Mouse (Mus musculus): ENCODE data around the gene Erbin. TPM values are rescaled to one million over a fixed set of nuclear protein-coding genes. Genes with fewer than 3 reads are reported as not detected.

Gene Erbin
- polyA plus RNA-seq, 1 experiment from 2014 or later = 18.3 TPM

GRCm38 (mm10) chr13:103870117-103870516 is 50.2 kb downstream of the Erbin start:
- Histone ChIP-seq H3K4me1 (replicated peaks) (peaks cover 3% of the 10 kb centered on the region; the same call in 1 of the 2 replicates), H3K4me2 (no peak overlapping the region), H3K9ac (no peak overlapping the region), H3K36me3 (peaks cover 4% of the 10 kb centered on the region; the same call in 1 of the 2 replicates), H3K4me3 (no peak overlapping the region), H3K9me3 (replicated peaks) (no peaks in the 10 kb centered on the region), H3K27me3 (replicated peaks) (no peaks in the 10 kb centered on the region), H3K27ac (ENCODE audit: poor library complexity, severe bottlenecking) (no peak overlapping the region)
- no peak for ATAC-seq (ENCODE audit: insufficient number of reproducible peaks, low FRiP score)
- WGBS = 88% methylated on average over 1 of the region's 1 CpGs

DNA sequence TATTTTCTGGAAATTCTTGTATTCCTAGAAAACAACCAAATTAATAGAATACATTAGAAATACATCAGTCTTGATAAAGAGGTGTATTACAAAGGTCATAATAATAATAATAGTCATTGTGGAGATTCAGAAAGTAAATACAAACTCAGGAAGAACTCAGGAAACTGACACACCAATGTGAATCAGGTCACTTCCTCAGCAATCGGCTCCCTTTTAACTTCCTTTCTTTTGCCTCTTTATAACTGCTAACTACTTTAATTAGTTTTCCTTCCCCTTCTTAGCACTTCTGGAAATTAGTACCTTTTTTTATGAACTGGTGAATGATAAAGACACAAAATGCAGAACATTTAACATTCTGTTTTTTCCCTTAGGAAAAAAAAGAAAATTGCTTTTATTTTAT is 51.4 kb downstream of the Erbin start:
- Histone ChIP-seq H3K4me1 (replicated peaks) (peaks cover 3% of the 10 kb centered on the region; the same call in 1 of the 2 replicates), H3K9ac (no peak overlapping the region), H3K4me2 (no peak overlapping the region), H3K27ac (ENCODE audit: poor library complexity, severe bottlenecking) (no peak overlapping the region), H3K27me3 (replicated peaks) (no peaks in the 10 kb centered on the region), H3K9me3 (replicated peaks) (no peaks in the 10 kb centered on the region), H3K36me3 (peaks cover 10% of the 10 kb centered on the region), H3K4me3 (no peak overlapping the region)
- 48% methylated on average over 1 of the region's 1 CpGs for WGBS
- ATAC-seq (ENCODE audit: insufficient number of reproducible peaks, low FRiP score) = no peak

- WGBS = 85% methylated on average over 4 of the region's 4 CpGs
- no peak overlapping the region for H3K9ac ChIP-seq
Observed at GRCm38 (mm10) chr13:103862041-103862440, 58.3 kb downstream of the Erbin start.

GRCm38 (mm10) chr13:103859041-103859440 is 61.3 kb downstream of the Erbin start:
- Histone ChIP-seq H3K36me3 (peaks cover 21% of the 10 kb centered on the region), H3K4me1 (replicated peaks) (no peaks in the 10 kb centered on the region), H3K9me3 (replicated peaks) (no peaks in the 10 kb centered on the region), H3K27me3 (replicated peaks) (no peaks in the 10 kb centered on the region), H3K4me2 (no peak overlapping the region), H3K9ac (no peak overlapping the region), H3K4me3 (no peak overlapping the region), H3K27ac (ENCODE audit: poor library complexity, severe bottlenecking) (no peak overlapping the region)
- WGBS = 58% methylated on average over 2 of the region's 2 CpGs
- ATAC-seq (ENCODE audit: insufficient number of reproducible peaks, low FRiP score) = no peak

More at GRCm38 (mm10) chr13:103862041-103862440, 58.3 kb downstream of the Erbin start:
- no peaks in the 10 kb centered on the region for H3K4me1 ChIP-seq (replicated peaks)
- H3K27ac ChIP-seq (ENCODE audit: poor library complexity, severe bottlenecking) = no peak overlapping the region
- H3K27me3 ChIP-seq (replicated peaks) = no peaks in the 10 kb centered on the region
- H3K36me3 ChIP-seq = peaks cover 18% of the 10 kb centered on the region
- no peak overlapping the region for H3K4me2 ChIP-seq
- H3K9me3 ChIP-seq (replicated peaks) = no peaks in the 10 kb centered on the region
- no peak overlapping the region for H3K4me3 ChIP-seq
- no peak for ATAC-seq (ENCODE audit: insufficient number of reproducible peaks, low FRiP score)

GRCm38 (mm10) chr13:103847614-103848013 is 72.7 kb downstream of the Erbin start:
- Histone ChIP-seq H3K4me3 (no peak overlapping the region), H3K36me3 (peaks cover 34% of the 10 kb centered on the region), H3K4me2 (no peak overlapping the region), H3K4me1 (replicated peaks) (no peaks in the 10 kb centered on the region), H3K9ac (no peak overlapping the region), H3K27ac (ENCODE audit: poor library complexity, severe bottlenecking) (no peak overlapping the region), H3K9me3 (replicated peaks) (no peaks in the 10 kb centered on the region), H3K27me3 (replicated peaks) (no peaks in the 10 kb centered on the region)
- 86% methylated on average over 2 of the region's 2 CpGs for WGBS
- no peak for ATAC-seq (ENCODE audit: insufficient number of reproducible peaks, low FRiP score)

- H3K27ac ChIP-seq (ENCODE audit: poor library complexity, severe bottlenecking) = no peak overlapping the region
- no peak overlapping the region for H3K4me2 ChIP-seq
- ATAC-seq (ENCODE audit: insufficient number of reproducible peaks, low FRiP score) = no peak
- peaks cover 48% of the 10 kb centered on the region for H3K36me3 ChIP-seq
- H3K9ac ChIP-seq = no peak overlapping the region
- 80% methylated on average over 5 of the region's 5 CpGs for WGBS
- H3K9me3 ChIP-seq (replicated peaks) = no peaks in the 10 kb centered on the region
- H3K4me1 ChIP-seq (replicated peaks) = no peaks in the 10 kb centered on the region; the same call in 1 of the 2 replicates
- no peak overlapping the region for H3K4me3 ChIP-seq
- no peaks in the 10 kb centered on the region for H3K27me3 ChIP-seq (replicated peaks)
Observed at GRCm38 (mm10) chr13:103841287-103842201, 78.8 kb downstream of the Erbin start.

- H3K36me3 ChIP-seq = peaks cover 51% of the 10 kb centered on the region
- H3K27ac ChIP-seq (ENCODE audit: poor library complexity, severe bottlenecking) = no peak overlapping the region
- no peak for ATAC-seq (ENCODE audit: insufficient number of reproducible peaks, low FRiP score)
- H3K4me1 ChIP-seq (replicated peaks) = no peaks in the 10 kb centered on the region; the same call in 1 of the 2 replicates
- no peaks in the 10 kb centered on the region for H3K27me3 ChIP-seq (replicated peaks)
- WGBS = 86% methylated on average over 2 of the region's 2 CpGs
- H3K9me3 ChIP-seq (replicated peaks) = no peaks in the 10 kb centered on the region
- no peak overlapping the region for H3K4me2 ChIP-seq
- no peak overlapping the region for H3K9ac ChIP-seq
- H3K4me3 ChIP-seq = no peak overlapping the region
Observed at GRCm38 (mm10) chr13:103838619-103839018, 81.7 kb downstream of the Erbin start.

GRCm38 (mm10) chr13:103829623-103830135 is 90.6 kb downstream of the Erbin start:
- Histone ChIP-seq H3K27ac (ENCODE audit: poor library complexity, severe bottlenecking) (no peak overlapping the region), H3K4me3 (no peak overlapping the region), H3K4me1 (replicated peaks) (no peaks in the 10 kb centered on the region), H3K27me3 (replicated peaks) (no peaks in the 10 kb centered on the region), H3K36me3 (peaks cover 34% of the 10 kb centered on the region), H3K9ac (no peak overlapping the region), H3K9me3 (replicated peaks) (no peaks in the 10 kb centered on the region), H3K4me2 (no peak overlapping the region)
- ATAC-seq (ENCODE audit: insufficient number of reproducible peaks, low FRiP score) = no peak
- 87% methylated on average over 2 of the region's 2 CpGs for WGBS

- no peak overlapping the region for H3K9ac ChIP-seq
- no peak overlapping the region for H3K4me3 ChIP-seq
- no peaks in the 10 kb centered on the region for H3K27me3 ChIP-seq (replicated peaks)
- 90% methylated on average over 1 of the region's 1 CpGs for WGBS
- no peak overlapping the region for H3K27ac ChIP-seq (ENCODE audit: poor library complexity, severe bottlenecking)
- ATAC-seq (ENCODE audit: insufficient number of reproducible peaks, low FRiP score) = no peak
- H3K36me3 ChIP-seq = peaks cover 24% of the 10 kb centered on the region
- peaks cover 3% of the 10 kb centered on the region for H3K4me1 ChIP-seq (replicated peaks)
- H3K9me3 ChIP-seq (replicated peaks) = no peaks in the 10 kb centered on the region
- no peak overlapping the region for H3K4me2 ChIP-seq
Observed at GRCm38 (mm10) chr13:103822270-103822669, 98.0 kb downstream of the Erbin start.

- no peak overlapping the region for H3K4me3 ChIP-seq
- no peak for ATAC-seq (ENCODE audit: insufficient number of reproducible peaks, low FRiP score)
- H3K36me3 ChIP-seq = peaks cover 26% of the 10 kb centered on the region
- no peak overlapping the region for H3K9ac ChIP-seq
- no peak overlapping the region for H3K27ac ChIP-seq (ENCODE audit: poor library complexity, severe bottlenecking)
- no peak overlapping the region for H3K4me2 ChIP-seq
- H3K4me1 ChIP-seq (replicated peaks) = peaks cover 3% of the 10 kb centered on the region
- no peaks in the 10 kb centered on the region for H3K27me3 ChIP-seq (replicated peaks)
- no peaks in the 10 kb centered on the region for H3K9me3 ChIP-seq (replicated peaks)
- 29% methylated on average over 5 of the region's 5 CpGs for WGBS
Observed at GRCm38 (mm10) chr13:103819377-103819776, 100.9 kb downstream of the Erbin start.

DNA sequence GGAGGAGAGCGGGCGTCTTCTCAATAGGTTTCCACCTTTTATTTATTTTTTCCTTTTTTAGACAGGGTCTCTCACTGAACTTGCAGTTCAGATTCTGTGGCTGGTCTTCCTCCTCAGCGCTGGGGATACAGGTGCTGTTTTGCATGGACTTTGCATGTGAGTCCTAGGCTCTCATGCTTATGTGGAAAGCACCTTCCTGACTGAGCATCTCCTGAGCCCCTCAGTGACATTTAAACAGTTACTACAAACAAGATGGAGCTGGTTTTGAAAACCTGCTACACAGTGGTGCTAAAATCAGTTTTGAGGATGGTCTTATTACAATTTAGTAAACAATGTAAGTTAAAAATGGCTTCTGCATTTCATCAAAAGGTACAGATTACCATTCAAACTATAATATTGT is 102.4 kb downstream of the Erbin start:
- H3K36me3 ChIP-seq = peaks cover 20% of the 10 kb centered on the region
- H3K4me1 ChIP-seq (replicated peaks) = peaks cover 3% of the 10 kb centered on the region
- ATAC-seq (ENCODE audit: insufficient number of reproducible peaks, low FRiP score) = no peak
- no peak overlapping the region for H3K4me3 ChIP-seq
- H3K27me3 ChIP-seq (replicated peaks) = no peaks in the 10 kb centered on the region
- whole genome bisulfite sequencing = 88% methylated on average over 3 of the region's 3 CpGs
- H3K9ac ChIP-seq = no peak overlapping the region
- no peaks in the 10 kb centered on the region for H3K9me3 ChIP-seq (replicated peaks)
- H3K27ac ChIP-seq (ENCODE audit: poor library complexity, severe bottlenecking) = no peak overlapping the region
- H3K4me2 ChIP-seq = no peak overlapping the region
